Mouse (Mus musculus): ENCODE results near the gene Ddit4.
"Not testable (repeated sequence)": the region's sequence is repeated elsewhere in the genome, so short reads cannot be mapped to it uniquely, and the experiment has no call there.

Gene Ddit4

DNA sequence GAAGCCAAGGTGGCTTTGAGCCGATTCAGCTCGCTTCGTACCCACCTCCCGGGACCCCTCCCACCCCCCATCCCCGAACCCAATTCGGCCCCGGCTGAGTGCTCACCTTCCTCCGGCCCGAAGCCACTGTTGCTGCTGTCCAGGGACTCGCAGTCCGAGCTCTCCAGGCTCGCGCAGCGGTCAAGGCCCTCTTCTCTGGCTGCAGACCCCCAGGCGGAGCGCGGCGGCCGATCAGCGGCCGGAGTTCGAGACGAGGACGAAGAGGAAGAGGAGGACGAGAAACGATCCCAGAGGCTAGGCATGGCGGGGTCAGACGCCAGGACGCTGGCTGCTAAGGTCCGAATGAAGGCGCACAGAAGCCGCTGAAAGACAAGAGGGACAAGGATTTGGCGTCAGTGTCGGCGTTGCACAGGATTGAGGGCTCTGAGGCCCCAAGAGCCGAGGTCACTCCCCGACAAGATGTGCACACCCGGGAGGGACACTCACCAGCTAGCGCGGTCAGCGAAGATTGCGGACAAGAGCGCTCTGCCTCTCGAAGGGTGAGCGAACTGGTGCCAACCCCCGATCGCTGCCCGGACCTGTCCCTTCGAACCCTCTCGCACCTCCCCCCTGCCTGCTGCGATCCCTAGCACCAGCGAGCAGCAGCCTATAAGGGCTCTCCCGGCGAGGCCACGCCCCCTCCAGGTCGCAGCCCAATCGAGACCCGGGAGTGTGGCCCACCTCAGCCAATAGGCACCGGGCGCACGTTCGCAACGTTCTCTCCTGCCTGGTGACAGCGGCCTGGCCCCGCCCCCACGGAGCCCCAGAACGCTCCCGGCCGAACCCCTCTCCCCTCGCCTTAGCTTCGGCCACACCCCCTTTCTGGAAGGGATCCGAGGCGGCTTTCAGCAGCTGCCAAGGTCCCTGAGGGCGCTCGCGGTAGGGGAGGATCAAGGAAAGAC lies at the start of gene Ddit4:
Ddit4 (minus strand) TSS at position 624 of the 941 bp plus-strand sequence.
- peak; percentile 99 for DNase-seq (ENCODE audit: low spot score in 2 of 2)

DNA sequence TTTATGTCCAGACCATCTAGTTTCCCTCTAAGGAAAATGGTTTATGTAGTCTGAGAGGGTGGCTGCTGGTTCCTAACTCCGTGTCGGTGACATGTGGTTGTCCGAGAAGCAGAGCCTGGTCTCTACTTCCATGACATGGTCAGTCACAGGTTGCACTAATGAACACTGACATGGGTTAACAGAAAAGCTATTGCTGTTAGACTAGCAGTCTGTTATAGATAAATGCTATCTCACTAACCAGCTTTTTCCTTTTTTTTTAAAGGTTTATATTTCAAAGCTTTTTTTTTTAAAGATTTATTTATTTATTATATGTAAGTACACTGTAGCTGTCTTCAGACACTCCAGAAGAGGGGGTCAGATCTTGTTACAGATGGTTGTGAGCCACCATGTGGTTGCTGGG lies 47.4 kb upstream of the Ddit4 start:
- DNase-seq (ENCODE audit: low spot score in 2 of 2), result no peak

DNA sequence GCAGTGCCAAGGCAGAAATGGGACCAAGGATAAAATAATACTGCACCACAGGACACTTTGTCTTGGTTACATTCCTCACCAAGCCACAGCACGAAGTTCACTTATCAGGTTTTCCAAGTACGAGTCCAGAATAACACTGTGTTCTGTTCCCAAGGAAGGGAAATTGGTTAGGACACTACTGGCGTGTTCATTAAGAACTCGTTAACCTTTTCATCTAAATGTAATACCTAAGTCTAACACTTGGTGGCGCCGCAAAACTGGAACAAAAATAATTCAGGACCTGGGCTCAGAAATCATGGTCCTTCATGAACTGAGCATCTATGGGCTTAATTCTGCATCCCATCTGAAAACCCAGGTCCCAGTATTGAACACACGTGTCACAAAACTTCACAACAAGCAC lies 46.0 kb upstream of the Ddit4 start:
- DNase-seq (ENCODE audit: low spot score in 2 of 2), result peak in 1 of 2 experiments; percentile 77

DNA sequence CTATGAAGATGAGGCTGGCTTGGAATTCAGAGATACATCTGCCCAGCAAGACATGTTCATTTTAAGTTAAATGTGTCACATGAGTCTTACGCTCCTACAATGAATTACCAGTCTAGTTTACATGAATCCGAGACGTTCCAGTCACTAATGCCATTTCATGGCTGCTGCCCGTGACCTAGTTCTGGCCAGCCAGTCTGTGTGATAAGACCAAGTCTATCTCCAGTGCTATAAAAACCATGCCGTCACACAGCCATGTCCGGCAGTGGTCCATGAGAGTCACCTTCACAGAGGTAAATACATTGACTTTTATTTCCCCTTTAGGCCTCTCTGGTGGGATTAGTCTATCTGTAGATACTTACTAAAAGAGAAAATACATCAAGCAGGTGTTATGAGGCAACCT lies 44.3 kb upstream of the Ddit4 start:
- DNase-seq (ENCODE audit: low spot score in 2 of 2), result no peak

DNA sequence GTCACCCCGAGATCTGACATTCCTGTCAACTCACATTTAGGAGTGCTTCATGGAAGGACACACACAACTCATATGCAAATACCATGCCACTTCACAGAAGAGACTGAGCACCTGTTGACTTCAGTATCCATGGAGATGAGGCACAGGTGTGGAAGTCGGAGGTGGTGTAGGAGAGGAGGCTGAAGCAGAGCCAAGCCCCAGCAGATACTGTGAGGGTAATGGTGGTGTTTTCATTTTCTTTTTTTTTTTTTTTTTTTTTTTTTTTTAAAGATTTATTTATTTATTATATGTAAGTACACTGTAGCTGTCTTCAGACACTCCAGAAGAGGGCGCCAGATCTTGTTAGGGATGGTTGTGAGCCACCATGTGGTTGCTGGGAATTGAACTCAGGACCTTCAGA lies 42.2 kb upstream of the Ddit4 start:
- DNase-seq (ENCODE audit: low spot score in 2 of 2), result not testable (repeated sequence)

DNA sequence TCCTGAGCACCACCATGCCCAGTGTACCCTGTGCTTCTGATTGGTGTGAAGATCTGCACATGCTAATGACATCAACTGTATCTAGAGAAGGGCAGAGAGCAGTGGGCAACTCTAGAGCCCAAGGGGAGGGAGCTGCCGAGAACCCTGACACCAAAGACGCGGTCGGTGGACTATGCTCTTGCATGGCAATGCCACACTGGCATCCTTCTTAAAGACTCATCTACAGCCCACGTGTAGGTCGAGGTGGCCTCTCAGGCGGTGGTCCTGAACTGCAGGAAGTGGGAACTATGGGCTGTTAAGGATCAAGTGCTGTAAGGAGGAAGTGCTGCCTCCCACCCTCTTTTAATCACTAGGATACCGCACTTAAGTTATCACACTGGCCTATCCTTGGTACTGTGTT lies 40.4 kb upstream of the Ddit4 start:
- no peak for DNase-seq (ENCODE audit: low spot score in 2 of 2)

DNA sequence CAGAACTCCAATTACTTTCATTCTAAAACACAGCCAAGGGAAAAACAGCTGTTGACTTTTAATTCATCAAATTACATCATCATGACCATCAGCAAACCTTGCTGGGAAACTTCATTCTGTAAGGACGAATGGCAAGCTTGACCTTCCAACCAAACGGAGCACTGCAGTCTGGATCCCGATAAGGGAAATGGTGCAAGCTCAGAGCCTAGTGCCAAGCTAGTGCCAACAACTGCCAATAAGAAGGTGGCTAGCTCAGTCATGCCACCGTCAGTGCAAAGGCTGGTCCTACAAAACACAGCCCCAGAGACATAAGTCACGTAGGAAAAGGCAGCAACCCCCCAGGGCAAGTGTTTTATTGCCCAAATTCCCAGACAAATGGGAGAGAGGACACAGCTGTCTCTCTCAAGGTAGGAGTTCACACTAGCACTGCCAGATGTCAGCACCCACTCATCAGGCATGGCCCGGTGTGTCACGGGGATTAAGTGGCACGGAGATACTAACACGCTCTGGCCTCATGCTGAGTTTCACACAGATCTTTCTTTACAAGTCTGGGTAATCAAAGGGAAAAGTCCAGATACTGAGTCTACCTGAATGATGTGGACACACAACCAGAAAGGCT lies 39.7 kb upstream of the Ddit4 start:
- DNase-seq (ENCODE audit: low spot score in 2 of 2), result no peak

DNA sequence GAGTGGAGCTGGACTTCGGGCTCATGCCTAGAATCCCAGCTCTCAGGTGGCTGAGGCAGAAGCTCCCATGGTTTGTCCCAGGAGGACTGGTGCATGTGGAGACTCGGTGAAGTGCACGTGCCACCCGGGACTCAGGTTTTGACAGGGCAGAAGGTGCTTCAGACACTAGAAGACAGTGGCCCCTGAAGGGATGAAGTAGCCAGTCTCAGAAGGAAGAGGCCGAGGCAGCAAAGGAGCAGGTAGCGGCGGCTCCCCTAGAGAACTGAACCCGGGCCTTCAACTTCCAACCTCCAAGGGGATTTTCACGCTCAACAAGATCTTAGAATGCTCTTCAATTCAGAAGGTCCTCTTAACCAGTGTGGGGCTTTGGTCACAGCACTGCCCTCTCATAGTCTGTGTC lies 38.8 kb upstream of the Ddit4 start:
- DNase-seq (ENCODE audit: low spot score in 2 of 2), result no peak

DNA sequence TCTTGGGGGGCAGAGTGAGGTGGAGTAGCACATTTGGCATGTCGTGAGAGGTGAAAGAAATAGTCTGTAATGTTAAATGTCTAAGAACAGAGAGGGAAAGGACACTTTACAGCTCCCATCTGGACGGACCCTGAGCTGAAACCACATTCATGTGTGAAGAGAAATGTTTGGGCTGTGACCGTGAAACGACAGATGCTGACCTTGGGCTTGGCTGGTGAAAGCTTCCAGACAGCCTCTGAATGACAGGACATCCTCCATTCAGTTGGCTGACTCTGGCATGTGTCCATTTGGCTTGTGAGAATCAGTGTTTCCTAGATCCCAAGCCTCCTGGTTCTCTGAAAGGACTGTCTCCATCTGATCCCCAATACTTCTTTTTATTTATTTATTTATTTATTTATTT lies 36.4 kb upstream of the Ddit4 start:
- no peak for DNase-seq (ENCODE audit: low spot score in 2 of 2)

DNA sequence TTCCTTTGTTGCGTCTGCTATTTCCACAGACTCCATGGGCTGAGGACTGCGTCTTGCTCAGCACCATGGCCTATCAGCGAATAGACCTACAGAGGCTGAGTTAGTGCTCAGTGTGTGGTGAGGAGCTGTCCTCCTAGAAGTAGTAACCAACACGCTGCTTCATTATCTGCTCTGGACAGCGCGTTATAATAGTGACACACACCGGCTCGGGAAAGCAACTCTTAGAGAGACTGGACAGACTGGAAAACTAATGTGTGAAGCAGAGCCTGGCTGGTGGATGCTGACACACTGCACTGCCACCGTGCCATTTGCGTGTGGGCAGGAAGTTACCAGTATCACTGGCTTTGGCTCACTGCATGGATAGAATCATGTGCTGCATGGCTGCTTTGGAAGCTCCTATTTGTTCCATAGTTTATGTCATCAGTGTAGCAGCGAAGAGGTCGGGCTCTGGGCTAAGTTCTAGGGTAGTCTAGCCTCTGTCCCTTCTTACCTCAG lies 30.8 kb upstream of the Ddit4 start:
- DNase-seq (ENCODE audit: low spot score in 2 of 2), result no peak

DNA sequence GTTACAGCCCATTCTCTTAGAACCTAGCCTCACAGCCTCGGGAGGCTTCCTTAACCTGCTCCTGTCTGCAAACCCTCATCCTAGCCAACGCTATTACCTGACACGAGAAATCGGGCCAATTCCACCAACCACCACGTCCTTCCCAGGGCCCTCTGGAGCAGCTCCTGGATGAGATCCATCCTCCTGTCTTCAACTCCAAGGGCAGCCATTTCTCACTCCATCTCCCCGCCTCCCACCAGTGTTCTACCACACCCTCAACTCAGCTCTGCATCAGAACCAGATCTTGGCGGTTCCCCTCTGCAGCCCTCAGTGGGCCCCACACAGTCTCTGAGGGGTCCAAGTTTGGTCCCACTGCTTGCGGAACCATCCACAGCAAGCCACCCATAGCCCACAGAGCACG lies 30.2 kb upstream of the Ddit4 start:
- no peak for DNase-seq (ENCODE audit: low spot score in 2 of 2)

DNA sequence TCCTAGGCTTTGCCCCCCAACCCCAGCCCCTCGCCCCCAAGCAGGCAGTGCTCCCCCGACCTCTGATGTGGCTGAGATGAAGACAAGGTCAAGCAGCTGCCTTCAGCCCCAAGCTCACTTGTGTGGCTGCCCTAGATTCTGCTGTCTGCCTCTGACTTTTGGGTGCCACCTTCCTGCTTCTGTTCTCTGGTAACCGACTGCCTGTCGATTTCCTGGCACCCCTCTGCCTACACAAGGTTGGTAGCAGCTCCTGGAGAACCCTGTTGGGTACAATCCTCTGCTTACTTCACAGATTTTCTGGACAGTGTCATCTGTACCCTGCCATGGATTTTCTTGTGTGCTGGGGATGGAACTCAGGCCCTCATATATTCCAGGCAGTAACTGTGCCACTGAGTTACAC lies 29.7 kb upstream of the Ddit4 start:
- DNase-seq (ENCODE audit: low spot score in 2 of 2), result no peak

DNA sequence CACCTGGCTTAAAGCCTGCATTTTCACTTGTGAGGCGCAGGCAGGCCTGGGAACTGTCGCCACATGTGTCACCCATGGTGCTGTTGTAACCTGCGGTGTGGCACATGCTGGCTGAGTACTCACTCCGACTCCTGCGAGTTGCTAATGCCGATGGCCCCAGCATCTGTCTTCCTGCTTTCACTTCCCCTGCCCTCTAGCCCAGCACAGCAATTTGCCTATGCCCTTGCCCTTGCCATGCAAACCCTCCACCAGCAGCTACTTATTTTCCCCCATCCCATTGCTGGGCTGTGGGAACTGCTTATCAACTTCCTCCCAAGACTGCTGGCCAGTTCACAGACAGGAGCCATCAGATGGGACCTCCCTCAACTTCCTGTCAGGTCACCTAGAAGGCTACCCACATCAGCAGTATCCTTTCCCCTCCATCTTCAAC lies 29.2 kb upstream of the Ddit4 start:
- DNase-seq (ENCODE audit: low spot score in 2 of 2), result no peak

DNA sequence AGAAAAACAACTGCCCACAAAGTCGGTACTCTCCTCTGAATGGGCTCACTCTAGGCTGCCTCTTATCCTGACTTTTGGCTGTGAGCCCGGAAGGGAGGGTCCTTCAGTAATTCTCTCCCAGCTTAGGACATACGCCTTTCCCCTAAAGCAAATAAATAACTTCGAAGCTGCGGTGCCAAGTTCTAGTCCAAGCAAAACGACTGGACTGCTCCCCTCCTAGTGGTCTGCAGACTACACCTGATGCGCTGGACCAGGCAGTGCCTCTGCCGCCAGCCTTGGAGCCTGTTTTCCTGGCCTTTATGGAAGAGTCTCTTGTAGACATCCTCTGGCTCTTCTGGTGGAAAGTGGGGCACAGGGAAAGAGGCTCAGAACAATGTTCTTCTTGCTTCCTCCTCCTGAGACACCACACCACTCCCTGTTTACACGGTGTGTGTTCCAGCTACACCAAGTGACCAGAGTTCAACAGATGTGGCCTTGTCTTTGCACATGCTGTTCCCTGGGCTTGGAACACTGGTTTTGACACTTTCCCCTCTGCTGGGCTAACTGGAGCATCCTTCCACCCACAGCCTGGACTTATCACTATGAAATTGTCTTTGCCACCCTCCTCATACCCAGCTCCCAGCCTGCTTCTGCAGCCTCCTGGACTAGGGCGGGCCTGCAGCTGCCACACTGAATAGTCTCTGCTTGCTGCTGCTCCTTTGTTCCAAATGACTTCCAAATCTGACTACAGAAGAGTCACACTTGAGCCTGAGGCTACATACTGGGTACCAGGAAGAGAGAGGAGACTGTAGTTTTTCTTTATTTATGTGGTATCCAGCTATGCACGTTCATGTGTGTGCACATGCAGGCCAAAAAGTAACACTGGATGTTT lies 27.5 kb upstream of the Ddit4 start:
- no peak for DNase-seq (ENCODE audit: low spot score in 2 of 2)

DNA sequence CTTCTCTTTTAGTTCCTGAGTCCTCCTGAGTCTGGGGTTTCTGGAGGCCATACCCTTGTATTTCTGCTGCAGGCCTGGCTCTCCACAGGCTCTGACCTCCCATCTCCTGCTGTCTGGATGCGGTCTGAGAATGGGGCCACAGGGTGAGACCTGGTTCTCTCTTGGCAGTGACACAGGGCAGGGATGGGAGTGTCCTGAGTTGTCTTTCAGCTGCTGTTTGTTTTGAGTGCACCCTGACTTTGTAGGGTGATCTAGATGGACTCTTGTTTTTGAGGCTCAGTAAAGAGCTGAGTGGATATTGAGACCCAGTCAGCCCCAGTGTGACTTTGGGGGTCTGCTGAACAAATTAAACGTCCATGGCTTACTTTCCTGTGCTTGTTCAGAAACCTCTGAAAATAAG lies 26.8 kb upstream of the Ddit4 start:
- no peak for DNase-seq (ENCODE audit: low spot score in 2 of 2)

DNA sequence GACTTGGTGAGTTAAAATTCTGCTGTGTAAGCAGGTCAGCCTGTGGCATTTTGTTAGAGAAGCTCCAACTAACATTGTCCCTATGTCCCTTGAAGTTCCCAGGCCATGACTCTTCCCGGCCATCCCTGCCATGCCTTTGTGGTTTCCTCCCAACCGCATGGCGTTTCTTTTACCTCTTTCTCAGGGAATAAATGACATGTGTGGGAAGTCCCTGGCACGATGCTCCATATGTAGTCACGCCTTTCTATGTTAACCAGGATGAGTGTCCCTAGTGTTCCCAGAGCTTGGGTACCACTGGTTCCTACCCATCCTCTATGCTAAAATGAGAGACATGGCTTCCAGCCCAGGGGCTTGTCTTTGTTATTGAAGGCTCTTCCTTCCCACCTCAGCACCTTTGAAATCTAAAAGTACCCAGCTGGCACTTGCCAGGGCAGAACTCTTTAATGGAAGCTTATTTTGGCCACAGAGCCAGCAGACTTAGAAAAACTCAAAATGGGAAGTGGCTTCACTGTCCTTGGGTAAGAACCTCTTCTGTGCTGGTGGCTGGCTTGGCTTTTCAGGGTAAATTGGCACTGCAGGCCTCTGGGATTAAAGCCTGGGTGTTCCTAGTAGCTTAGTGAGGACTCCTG lies 26.2 kb upstream of the Ddit4 start:
- no peak for DNase-seq (ENCODE audit: low spot score in 2 of 2)

DNA sequence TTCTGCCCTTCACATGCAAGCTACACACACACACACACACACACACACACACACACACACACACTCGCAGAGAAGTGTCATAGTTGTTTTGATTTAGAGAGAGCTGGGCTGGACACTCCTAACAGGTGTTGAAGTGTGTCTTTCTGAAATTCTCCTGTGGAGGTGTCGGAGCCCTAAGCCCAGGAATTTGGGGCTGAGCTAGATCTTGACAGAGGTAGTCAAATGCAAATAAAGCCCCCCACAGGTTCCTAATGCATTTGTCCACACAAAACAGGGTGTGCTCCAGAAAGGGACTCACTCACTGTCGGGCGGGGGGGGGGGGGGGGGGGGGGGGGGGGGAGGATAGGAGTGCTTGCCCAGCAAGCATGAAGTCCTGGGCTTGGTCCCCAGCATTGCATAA lies 25.5 kb upstream of the Ddit4 start:
- no peak for DNase-seq (ENCODE audit: low spot score in 2 of 2)

DNA sequence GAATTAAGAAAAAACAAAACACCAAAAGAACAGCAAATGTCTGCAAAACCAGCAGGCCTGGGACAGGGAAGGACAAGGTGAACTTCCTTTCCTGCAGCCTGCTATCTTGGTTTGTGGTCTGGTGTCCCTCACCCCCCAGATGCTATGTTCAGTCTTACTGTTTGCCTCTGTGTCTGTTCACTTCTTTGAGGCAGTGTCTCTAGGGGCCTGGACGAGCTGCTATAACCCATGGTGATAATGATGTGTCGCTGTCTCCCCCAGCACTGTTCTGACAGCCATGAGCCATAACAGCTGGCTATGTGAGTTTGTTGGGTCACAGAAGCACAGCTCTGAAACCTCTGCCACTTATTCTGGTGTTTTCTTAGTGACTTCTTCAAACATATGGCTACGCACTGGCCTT lies 23.2 kb upstream of the Ddit4 start:
- DNase-seq (ENCODE audit: low spot score in 2 of 2), result no peak

DNA sequence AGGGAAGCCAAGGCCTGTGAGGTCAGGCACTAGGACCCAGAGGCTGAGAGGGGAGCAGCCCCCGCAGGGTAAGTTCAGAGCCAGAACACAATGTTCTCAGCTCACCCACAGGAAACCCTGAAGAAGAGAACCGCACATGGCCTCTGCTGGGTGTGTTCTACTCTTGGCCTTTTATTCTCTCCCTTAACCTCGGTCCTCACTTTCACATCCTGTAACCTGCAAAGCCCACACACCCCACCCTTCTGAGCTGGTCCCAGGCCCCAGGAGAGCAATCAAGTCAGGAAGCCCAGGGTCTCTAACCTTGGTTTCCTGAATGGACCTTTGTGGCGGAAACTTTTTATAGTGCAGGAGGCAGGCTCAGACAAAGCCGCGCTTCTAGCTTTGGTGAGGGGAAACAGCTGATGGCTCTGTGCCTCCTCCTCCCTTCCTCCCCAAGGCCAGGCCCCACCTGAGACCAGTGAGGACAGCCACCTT lies 22.6 kb upstream of the Ddit4 start:
- DNase-seq (ENCODE audit: low spot score in 2 of 2), result peak in 1 of 2 experiments; percentile 58

DNA sequence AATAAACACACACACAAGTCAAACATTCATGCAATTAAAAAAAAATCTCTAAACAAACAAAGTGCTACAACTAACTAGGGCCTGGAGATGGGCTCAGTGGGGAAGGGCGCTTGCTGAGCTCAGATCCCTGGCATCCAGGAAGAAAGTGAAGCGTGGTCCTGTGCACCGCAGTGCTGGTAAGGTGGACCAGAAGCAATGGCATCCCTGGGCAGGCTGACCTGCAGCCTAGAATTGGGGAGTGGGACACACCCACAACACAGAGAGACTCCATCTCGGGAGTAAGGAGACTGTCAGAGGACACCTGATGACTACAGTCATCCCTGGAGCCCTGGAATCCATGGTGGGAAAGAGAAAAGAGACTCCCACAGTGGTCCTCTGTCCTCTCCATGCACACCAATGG lies 21.8 kb upstream of the Ddit4 start:
- DNase-seq (ENCODE audit: low spot score in 2 of 2), result no peak

DNA sequence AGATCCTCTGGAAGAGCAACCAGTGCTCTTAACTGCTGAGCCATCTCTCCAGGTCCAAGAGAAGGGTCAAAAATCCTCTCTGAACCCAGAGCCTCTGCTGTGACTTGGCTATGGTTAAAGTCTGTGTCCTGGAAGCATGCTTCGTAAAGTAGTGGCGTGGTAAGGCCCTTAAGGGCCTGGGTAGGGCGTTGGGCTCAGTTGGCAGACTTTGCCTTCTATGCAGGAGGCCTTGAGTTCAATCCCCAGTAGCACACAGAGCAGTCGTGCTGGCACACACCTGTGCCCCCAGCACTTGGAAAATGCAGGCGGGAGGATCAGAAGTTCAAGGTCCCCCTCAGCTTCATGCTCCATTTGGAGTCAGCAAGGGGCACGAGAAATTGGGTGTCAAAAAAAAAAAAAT lies 21.4 kb upstream of the Ddit4 start:
- no peak for DNase-seq (ENCODE audit: low spot score in 2 of 2)

DNA sequence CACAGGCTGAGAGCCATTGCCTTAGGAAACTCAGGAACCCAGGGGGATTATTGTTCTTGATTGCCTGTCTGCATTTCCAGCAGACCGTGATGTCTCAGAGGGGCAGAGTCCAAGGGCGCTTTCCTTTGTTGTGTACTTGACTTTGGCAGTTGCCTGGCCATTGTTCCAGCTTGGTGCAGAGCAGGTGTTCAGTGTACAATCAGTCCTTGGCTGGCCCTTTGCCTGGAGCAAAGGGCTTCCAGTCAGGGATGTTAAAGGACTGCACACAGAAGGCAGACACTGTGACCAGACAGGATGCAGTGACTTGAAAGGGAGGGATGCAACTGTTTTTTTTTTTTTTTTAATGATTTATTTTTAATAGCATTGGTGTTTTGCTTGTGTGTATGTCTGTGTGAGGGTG lies 20.9 kb upstream of the Ddit4 start:
- no peak for DNase-seq (ENCODE audit: low spot score in 2 of 2)

All from left cerebral cortex, adult 9 months (tissue).